Mouse (Mus musculus) naive thymus-derived CD4-positive, alpha-beta T cell, adult 2 months (primary cell): ENCODE results near the gene Rnase11.
A peak's percentile ranks its signal among the peaks of the same experiment; 100 is the strongest.
"Not testable (repeated sequence)": the region's sequence is repeated elsewhere in the genome, so short reads cannot be mapped to it uniquely, and the experiment has no call there.

ENCODE experiments used
- DNase-seq: peaks from one replicate; pipeline ENCODE4 v3.0.0-alpha.2; 2011; ENCODE audit warnings: low read depth

The Rnase11 gene

DNA sequence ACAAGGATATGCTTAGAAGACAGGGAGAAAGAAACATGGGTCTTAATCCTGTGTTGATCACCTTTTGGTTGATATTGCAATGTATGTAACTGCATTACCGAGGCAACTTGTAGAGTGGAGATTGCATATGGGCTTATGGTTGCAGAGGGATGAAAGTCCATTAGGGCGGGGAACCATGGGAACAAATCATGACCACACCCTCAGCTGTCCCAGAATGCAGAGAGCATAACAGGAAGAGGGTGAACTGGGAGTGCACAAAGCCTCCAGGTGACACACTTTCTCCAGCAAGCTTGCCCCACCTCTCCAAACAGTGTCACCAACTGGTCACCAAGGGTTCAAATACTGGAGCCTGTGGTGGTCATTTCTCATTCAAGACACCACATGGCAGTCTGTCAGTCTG is 31.1 kb upstream of the Rnase11 start:
- DNase-seq: no peak

DNA sequence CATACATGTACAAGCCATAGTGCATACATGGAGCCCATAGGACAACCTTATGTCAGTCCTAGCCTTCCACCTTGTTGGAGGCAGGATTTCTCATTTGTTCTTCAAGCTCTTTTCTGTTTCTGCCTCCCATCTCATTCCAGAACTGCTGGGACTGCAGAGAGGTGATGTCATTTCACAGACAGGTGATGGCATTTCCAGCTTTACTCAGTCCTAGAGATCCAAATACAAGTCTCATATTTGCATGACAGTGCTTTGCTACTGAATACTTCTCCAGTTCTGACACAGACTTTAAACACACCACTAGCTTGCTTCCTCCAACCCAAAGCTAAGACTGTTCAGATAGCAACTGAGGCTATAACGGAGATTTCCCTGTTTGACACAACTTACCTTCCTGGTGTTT is 29.2 kb upstream of the Rnase11 start:
- DNase-seq: no peak

DNA sequence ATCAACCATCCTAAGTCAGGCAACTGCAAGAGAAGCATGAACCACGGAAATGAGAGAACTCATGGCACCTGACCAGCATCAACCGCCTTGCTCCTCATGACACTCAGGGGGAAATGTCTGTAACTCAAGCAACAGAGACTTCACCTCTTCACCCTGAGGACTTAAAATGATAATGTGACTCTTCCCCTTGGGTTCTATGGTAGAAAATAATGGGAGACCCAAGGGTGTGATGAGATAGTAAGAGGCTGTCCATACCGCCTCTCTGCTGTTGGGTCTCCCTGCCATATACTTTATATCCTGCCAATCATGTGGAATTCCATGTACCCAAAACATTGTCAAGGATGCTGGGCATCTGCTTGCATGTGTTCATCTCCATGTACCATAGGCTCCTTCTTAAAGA is 24.4 kb upstream of the Rnase11 start, which contains the start of gene Olfr750:
Gene Olfr750 (minus strand): TSS at position 101 of the 400 bp plus-strand sequence.
- no peak for DNase-seq

DNA sequence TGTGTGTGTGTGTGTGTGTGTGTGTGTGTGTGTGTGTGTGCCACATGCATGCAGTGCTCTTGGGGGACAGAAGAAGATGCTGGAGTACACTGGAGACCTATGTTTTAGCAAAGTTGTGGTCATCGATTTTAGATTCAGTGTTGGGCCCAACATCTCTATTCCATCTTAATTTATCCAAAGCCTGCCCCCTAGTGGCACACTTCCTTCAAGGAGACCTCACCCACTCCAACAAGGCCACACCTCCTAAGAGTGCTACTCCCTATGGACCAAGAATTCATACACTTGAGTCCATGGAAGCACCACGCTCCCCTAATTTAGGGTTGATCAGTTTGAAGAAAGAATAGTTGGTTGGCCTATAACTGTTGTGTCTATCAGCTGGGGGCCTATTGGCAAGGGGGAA is 19.7 kb upstream of the Rnase11 start:
- DNase-seq: peak; percentile 80

DNA sequence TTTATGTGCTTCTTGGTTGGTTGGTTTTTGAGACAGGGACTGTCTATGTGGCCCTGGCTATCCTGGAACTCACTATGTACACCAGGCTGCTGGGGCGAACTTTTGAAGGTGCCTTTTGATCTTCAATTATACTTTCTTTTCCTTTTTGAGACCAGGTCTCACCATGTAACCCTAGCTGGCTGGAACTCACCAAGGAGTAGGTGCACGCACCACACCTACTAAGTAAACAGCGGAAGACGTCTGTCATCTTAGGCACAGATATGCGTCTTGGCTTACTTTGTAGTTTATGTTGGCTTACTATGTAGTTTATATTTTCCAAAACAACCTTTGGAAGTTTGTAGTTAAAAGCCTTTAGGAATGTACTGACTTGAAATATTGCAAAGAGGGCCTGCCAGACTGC is 19.0 kb upstream of the Rnase11 start:
- DNase-seq: no peak

DNA sequence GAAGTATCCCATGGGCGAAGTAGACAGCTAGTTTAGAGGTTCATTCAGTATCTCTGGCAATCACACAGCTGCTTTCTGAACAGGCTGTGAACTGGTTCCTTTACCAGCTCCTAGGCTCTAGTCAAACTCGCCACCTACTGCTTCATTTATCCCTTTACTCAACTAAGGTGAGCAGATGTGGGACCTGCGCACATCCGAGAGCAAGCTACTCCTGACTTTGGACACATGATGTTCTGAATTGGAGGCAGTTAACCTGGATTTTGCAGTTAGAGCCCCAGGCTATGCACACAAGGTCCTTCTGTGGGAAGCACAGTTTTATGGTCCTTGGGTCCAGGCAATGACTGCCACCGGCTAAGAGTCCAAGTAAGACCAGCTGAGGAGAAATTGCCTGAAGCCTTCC is 10.8 kb upstream of the Rnase11 start:
- DNase-seq: peak; percentile 10

DNA sequence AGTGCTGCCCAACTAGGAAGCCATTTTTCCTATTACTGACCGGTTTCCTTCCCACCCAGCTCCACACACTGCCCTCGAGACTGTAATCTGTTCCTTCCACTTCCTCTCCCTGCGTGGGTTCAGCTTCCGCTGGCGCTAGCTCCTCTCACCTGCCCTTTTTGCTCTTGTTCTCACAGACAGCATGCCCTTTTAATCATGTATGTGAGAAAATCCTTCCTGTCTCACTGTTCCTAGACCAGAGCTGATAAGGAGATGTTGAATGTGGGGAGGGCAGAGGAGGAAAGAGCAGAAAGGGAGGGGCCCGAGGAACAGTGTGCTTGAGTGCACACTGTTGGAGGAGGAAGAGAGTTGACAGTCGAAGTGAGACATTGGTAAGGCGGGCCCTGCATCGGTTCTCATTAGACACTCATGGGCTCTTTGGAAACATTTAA is 7.5 kb upstream of the Rnase11 start, which contains the start of gene Rnase12:
Gene Rnase12 (minus strand): TSS at position 261 of the 431 bp plus-strand sequence.
- peak; percentile 53 for DNase-seq

DNA sequence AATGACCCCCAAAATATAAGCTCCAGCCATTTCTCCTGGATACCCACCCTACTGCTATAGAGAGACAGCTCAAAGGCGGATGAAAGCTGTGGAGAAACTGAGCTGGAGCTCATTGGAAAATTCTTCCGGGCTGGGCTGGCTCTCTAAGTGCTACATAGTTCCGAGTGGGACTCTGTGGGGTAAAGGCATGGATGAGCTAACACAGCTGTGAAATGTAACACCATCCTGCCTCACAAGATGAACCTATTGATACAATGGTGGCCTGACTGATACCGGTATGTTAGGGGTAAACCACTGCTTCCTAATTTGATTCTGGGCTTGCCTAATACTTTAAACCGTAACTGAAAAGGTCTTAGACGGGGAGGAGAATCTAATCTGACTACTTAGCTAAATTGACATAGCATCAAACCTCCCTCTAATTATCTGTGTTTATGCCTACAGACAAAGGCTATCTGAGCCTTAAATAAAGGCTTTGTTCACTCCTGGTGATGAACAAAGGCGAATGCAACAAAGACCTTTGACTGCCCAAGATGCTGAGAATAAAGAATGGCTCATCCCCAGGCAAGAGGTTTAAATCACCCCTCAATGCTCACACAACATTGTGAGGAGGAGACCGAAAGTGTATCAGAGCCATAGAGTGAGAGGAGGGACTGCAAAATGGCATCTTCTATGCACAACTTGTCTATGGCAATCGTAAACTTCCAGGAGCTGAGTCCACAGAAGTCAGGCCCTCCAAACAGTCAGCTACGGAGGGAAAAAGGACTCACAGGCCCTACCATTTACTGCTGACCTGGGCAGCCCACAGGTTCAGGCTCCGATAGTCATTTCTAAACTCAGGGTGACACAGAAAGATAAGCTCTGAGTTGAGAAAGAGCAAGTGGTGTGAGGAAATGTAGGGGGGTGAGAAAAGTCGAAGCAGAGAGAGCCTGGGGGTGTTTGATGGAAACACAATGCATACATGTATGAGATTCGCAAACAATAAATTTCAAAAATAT is 4.6 kb upstream of the Rnase11 start:
- no peak for DNase-seq

DNA sequence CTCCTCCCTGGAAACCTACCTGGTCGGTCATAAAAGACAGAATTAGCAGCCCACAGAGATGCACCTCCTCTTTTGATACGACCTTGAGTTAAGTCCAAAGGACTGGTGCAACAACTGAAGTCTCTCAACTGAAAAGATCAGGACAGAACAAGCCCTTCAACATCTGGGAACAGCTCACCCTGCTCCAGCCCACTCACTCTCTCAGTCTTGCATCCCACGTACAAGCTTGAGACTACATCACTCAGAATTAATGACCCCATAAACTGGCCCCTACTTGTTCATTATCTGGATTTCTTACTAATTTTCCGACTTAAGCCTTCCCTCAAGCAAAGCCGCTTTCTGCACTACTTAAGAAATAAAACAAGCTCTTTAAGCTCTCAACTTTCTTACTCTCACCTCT is 3.2 kb upstream of the Rnase11 start:
- no peak for DNase-seq

DNA sequence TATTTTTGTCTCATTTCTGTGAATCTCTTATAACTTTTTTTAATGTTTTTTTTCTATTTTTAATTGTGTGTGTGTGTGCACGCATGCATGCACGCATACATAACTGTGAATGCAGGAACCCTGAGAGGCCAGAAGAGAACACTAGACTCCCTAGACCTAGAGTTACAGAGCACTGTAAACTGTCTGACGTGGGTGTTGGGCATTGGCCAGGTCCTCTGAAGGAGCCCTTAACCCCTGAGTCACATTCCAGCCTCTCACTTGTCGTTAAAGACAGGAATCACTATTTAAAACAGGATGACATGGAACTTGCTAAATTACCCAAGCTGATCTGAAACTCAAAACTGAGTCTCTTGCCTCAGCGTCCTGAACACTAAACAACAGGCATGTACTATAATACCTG is 2.0 kb upstream of the Rnase11 start:
- no peak for DNase-seq

DNA sequence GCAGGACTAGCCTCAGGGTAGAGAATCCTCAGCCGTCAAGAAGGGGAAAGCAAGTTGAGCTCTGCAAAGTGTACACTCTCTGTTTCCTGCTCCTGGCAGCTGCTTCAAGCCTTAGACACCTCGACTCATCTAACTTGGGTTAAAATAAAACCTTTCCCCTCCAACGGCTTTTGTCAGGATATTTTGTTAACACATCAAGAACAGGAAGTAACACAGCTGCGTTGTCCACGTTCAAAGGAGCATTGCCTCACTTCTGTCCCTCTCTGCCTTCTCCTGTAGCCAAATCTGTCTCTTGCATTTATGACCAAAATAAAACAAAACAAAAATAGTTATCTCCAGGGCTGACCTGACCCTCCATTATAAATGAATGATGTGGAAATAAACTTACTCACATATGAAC is 2.1 kb downstream of the Rnase11 start:
- no peak for DNase-seq

DNA sequence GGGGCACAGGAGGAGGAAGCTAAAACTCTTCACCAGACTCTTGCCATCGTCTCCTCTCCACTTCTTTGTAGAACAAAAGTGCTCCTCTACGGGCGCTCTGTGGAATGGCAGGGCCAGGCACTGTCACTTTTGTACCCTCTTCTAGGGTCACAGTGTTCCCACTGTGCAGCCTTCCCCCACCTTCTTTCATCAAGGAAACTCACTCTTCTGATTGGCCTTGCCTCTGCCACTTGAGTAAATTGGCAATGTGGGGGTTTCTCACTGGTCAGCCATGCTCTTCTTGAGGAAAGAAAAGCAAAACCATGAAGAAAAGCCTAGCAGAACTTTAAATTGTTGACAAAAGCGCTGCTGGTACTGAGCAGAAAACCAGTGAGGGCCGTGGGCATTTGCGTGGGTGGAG is 8.2 kb downstream of the Rnase11 start, which contains the start of gene Rnase9:
Gene Rnase9 (minus strand): TSS at position 101 of the 400 bp plus-strand sequence.
- no peak for DNase-seq

DNA sequence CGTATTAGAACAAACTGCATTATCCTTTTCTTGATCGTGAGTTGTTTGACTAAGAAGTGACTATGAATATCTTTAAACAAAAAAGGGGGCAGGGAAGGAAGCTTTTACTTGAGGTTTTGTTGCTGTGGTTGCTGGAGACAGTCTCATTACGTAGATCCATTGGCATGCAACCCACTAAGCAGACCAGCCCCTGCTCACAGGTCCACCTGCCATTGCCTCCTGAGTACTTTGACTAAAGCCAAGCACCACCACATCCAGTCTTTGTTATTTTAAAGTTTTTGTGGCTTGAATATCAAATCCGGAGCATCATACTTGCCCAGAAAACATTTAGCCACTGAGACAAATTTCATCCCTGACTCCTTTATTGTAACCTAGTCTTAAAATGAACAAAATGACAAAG is 13.7 kb downstream of the Rnase11 start:
- no peak for DNase-seq

DNA sequence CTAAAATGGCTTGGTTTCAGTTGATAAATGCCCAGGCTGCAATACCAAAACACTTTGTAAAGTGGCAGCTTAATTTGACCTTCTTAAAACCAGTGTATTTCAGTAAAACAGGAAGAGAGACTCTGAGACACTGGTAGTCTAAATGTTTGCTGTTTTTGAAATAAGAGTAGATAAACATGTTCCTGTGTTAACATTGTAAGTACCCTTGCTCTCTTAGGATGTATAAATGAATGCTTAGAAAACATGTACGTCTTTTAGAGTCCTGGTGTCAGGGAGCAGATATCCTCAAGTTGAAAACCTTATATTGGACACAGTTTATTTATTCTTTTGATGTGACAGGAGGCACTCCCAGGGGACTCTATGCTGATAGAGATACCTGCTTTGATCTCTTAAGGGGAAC is 14.8 kb downstream of the Rnase11 start:
- no peak for DNase-seq

DNA sequence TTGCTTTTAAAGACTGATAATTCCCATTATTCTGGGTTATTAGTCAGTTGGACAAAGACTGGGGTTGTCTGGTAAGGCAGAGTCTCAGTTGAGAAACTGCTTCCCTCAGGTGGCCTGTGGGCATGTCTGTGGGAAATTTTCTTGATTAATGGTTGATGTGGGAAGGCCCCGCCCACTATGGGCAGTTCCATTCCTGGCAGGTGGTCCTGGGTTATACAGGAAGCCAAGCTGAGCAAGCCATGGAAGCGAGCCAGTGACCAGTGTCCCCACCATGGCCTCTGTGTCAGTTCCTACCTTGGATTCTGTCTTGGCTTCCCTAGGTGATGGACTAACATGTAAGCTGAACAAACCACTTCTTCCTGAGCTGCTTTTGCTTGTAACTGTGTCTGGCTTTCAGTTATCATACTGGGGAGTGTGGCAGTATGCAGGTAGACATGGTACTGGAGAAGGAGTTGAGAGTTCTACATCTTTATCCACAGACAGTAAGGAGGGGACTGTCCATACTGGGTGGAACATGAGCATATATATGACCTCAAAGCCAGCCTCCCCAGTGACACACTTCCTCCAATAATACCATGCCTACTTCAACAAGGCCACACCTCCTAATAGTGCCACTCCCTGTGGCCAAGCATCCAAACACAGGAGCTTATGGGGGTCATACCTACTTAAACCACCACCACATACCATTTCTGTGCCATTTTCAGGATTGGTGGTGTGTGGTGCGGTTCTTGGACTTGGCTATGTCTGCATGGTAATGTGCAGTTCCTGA is 22.4 kb downstream of the Rnase11 start:
- no peak for DNase-seq

DNA sequence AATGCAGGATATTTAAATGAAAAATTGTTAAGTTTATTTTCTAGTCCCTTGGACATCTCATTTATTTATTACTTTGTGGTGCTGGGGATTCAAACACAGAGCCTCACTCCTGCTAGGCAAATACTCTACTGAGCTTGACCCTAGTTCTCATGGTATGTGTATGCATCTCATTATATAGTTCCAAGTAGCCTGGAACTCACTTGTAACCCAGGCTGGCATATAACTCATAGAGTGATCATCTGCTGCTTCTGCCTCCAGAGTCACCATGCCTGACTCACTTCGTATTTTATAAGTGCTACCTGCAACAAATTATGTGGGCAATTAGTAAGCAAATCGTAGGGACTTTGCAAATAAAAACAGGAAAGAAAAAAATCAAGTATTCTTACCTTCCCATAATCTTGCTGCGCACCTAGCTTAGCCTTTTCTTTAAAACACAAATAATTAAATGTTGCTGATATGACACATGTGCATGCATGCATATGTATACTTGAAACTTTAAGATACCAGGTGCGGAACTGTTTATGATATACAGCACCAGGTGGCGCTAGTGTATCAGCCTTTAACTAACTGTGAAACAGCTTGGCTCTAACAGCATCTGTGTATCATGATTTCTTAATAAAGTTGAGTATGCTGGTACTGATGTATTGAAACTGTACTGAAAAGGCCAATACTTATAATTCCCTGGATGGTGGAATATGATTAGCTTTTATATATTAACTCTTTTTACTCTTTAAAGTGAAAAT is 23.4 kb downstream of the Rnase11 start:
- DNase-seq: peak; percentile 92

DNA sequence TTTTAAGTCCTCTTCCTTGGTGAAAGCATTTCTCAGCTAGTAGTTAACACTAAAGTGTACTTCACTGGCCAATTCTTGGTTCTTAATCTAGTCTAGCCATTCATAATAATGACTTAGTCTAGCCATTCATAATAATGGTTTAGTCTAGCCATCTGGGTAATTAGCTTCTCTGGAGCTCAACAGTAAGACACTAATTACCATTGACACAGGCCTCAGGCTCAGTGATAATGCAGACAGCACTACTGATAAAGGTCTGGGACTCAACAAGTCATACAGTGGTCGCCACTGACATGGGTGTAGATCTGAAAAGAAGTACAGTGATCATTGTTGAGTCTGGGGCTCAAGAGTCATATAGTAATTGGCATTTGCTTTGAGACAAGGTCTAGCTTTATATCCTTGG is 25.1 kb downstream of the Rnase11 start:
- no peak for DNase-seq

DNA sequence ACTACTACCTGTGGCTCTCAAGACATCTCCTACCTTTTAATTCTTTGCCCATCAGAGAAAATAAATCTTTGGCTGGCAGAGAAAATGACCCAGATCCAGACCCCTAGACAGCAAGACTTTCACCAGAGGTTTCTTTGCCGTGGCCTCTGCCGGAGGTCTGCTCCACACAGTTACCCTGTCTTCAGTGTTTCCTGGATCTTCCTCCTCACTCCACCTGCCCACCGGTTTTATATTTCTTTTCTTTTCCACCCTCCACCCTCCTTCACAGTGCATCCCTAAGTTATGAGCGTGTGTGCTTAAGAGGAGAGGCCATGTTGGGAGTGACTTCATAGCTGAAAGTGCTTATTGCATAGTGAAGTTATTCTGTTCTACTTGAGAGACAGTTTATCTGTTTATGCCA is 26.5 kb downstream of the Rnase11 start:
- no peak for DNase-seq

DNA sequence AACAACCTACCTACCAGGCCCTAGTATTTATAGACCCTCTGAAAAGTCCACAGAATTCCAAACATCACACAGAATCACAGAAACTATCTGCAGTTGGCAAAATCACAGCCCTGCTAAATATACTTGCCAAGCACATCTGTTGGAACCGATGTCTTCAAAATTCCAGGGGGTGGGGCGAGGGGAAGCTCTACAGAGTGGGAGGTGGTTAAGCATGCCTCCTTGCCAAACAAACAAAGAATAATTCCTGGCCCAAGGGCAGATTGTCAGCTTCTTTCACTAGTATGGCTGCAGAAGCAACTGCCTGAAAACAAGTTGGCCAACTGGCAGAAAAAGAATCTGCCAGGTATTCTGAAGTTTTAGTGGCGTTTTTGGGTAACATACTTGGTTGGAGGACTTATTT is 32.7 kb downstream of the Rnase11 start:
- no peak for DNase-seq

DNA sequence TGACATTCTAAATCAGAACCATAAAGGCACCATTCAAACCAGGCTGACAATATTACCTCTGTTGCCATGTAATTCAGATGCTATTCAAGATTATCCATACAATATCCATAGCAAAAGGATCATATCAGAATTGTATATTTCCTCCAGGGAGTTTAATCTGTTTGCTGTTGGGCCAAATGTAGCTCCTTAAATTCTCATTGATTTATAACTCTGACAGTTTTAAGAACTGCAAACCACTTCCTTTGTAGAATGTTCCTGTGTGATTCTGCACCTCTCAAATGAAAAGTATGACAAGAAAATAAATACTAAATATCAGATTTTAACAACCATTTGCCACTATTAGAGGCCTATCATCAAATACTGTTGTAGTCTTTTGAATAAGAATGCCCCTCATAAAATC is 34.2 kb downstream of the Rnase11 start:
- DNase-seq: no peak

DNA sequence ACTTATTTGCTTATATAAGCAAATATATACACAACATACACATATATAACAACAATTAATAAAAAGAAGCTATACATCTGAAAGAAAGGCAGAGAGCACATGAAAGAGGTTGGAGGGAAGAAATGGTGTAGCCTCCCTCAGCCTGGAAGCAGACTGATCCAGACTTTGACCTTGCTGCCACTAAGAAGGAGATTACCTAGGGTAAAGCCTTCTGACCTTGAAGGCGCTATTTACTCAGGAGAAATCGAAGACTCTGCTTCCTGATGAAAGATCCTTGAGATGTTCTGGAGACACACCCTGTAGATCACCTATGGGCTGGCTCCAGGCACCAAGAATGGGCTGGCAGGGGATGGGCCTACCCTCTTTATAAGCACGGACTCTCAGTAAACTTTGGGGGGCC is 35.2 kb downstream of the Rnase11 start:
- not testable (repeated sequence) for DNase-seq

DNA sequence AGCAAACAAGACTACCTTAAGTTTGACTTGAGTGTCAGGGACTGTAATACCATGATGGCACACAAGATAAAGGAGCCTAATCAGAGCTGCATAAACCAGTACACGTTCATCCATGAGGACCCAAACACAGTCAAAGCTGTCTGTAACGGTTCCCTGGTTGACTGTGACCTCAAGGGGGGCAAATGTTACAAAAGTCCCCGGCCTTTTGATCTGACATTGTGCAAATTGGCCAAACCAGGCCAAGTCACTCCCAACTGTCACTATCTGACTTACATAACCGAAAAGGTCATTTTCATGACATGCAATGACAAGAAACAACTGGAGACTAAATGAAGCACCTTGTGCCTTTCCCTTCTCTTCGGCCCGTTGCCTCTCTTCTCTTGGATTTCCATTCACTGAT is 40.4 kb downstream of the Rnase11 start:
- no peak for DNase-seq
